Mouse (Mus musculus) left cerebral cortex, postnatal 4 days (tissue): ENCODE data around the gene Bsn. TPM values are rescaled to one million over a fixed set of nuclear protein-coding genes. Genes with fewer than 3 reads are reported as not detected.

Experiments used
- DNase-seq: peaks from one replicate; pipeline ENCODE4 v3.0.0-alpha.2; 2022
- intact Hi-C: fragments of 180-260 bp; cut with DNase I; formaldehyde crosslinking; loops from one replicate; pipeline ENCODE4 v1.15.1; 2025
- total RNA-seq, 2 experiments: library from RNA; stranded (reverse); gene quantifications; 2 replicates each; pipeline ENCODE4 v1.2.3; 2021

The Bsn gene
- total RNA-seq, 2 experiments from 2014 or later: 70.4 to 74.5 TPM

- intact Hi-C loops: loop anchor here (5.0 kb wide), 1 partner anchor 106 kb away; no protein-coding TSS in a partner anchor
- no peak for DNase-seq
These were observed 94.1 kb downstream of the Bsn start for GRCm38 (mm10) chr9:108095949-108096712.

DNA sequence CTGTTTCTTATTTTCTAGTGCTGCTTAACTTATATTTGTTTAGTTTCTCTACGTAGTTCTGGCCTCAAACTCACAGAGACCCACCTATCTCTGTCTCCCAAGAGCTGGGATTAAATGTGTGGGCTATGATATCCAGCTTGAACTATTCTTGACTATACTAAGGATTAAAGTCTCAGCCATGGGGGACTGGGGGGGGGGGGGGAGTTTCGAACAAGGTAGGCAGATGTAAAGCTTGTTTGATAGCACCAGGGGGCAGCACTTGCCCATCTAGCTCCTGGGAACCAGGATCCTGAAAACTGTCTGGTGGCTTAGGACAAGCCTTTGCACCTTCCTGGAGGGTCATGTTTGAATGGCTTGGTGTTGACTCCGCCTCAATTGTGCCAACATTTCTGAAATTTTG is 94.7 kb downstream of the Bsn start:
- intact Hi-C loops: loop anchor here (5.0 kb wide), 1 partner anchor 107 kb away; no protein-coding TSS in a partner anchor
- peak; percentile 68 for DNase-seq

DNA sequence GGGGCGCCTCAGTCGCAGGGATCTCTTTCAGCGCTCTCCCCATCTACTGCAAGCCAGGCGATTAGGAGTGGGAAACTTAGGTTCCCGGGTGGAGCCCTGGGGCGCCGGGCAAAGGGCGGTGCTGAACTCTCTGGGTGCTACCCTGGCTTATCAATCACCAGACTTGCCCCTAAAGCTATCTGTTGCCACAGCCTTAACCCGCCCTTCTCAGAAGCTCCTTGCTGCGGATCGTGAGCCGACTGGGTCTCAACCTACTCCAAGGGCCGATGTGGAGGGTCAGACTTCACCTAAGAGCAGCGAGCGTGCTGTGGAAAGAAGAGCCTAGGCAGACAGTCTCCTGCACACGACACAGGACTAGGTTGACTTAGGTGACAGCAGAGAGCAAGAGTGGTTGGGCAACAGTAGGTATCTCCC is 95.2 kb downstream of the Bsn start:
- no peak for DNase-seq
- intact Hi-C loops: loop anchor here (5.0 kb wide), 1 partner anchor 107 kb away; no protein-coding TSS in a partner anchor

DNA sequence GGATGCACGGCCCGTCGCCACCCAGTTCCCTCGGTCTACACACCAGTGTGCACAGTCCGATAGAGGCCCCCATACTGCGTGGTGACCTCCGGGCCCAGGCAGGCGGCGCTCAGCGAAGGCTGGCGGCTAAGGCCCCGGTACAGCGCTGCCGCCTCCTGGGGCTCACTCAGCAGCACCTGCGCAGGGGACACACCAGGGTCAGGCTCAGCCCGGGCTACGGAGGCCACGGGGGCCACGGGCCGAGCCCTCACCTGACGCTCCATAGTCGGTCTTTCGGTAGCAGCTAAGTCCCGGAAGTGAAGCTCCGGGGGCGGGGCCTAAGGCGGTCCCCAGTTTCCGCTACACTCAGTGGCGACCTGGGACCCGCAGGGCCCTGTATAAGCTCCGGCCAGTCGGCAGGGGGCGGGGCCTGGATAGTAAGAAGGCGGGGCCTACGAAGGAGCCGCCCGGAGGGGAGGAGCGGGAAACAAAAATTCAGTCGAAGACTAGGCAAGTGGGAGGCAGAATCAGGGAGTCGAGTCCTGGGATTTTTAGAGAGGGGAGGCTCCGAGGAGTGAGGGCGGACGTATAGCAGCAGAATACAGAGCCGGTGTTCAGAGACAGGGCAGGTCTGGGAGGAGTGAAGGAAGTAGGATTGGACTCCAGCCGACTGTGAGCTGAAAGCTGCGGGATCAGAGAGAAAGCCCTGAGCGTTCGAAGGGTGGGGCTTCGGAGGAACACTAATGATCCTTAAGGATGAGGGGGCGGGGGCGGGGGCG is 95.8 kb downstream of the Bsn start, which contains the start of gene Apeh:
TSS of gene Apeh (minus strand) at position 423 of the 758 bp plus-strand sequence.
- peak; percentile 96 for DNase-seq
- intact Hi-C loops: no loop called here

DNA sequence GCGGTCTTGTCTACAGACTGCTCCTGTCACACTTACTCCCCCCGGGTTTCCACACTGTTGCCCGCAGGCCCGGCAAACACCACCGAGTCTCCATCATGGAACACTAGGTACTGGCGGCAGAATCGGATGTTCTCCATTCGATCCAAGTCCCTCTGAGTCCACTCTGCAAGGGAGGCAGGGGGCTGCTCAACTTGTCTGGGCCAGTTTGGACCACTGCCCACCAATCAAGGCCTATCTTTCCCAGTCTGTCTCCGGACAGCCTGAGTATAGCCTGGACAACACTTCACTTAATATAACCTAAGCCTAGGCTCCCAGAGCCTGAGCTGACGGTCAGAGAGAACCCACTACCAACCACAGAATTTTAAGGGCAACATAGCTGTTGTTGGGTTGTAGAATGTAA is 96.6 kb downstream of the Bsn start:
- intact Hi-C loops: no loop called here

DNA sequence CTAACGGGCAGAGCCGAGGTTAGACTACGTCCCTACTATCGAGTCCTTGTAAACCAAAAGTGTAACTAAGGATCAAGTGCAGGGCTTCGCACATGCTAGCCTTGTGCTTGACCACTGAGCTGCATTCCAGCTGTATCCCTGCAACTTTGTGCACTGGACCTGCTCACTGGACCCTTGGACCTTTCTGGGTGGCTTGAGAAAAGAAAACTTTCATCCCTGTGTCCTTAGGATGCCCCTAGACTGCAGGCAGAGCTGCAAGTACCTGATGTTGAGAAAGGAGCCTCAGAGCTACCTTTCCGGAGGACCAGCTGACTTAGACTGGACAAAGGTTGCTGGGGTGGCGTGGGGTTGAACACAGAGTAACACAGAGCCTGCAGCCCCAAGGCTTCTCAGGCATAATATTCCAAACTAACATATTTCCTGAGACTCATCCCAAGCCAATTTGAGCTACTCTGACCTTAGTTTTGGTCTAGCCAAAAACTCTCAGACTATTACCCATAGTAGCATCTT is 99.5 kb downstream of the Bsn start:
- intact Hi-C loops: no loop called here
- DNase-seq: no peak

More for the DNA sequence above, 96.6 kb downstream of the Bsn start:
- no peak for DNase-seq

- DNase-seq: no peak
- intact Hi-C loops: no loop called here
These were observed 104.9 kb downstream of the Bsn start for GRCm38 (mm10) chr9:108085261-108085660.

- intact Hi-C loops: no loop called here
- no peak for DNase-seq
These were observed 106.6 kb downstream of the Bsn start for GRCm38 (mm10) chr9:108083561-108083960.

DNA sequence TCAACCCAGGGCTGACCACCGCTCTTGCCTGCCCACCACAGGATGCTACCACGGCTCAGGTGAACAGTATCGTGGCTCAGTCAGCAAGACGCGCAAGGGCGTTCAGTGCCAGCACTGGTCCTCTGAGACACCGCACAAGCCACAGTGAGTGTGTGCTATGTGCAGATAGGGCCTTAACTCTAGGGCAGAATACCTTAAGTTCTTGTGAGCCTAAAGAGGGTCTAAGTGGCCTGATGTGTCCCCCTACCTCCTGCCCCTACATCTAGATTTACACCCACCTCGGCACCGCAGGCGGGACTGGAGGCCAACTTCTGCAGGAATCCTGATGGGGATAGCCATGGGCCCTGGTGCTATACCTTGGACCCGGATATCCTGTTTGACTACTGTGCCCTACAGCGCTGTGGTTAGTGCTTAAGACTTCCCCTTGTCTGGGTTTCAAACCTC is 107.2 kb downstream of the Bsn start, which contains the start of gene Rnf123:
TSS of gene Rnf123 (minus strand) at position 359 of the 444 bp plus-strand sequence.
- intact Hi-C loops: no loop called here
- no peak for DNase-seq

- no peak for DNase-seq
- intact Hi-C loops: no loop called here
These were observed 107.6 kb downstream of the Bsn start for GRCm38 (mm10) chr9:108082549-108082948.

GRCm38 (mm10) chr9:108080168-108080567 is 110.0 kb downstream of the Bsn start, which contains the start of gene Mst1:
Gene Mst1, plus strand, starts transcription at chr9:108080436.
- DNase-seq: no peak
- intact Hi-C loops: no loop called here

DNA sequence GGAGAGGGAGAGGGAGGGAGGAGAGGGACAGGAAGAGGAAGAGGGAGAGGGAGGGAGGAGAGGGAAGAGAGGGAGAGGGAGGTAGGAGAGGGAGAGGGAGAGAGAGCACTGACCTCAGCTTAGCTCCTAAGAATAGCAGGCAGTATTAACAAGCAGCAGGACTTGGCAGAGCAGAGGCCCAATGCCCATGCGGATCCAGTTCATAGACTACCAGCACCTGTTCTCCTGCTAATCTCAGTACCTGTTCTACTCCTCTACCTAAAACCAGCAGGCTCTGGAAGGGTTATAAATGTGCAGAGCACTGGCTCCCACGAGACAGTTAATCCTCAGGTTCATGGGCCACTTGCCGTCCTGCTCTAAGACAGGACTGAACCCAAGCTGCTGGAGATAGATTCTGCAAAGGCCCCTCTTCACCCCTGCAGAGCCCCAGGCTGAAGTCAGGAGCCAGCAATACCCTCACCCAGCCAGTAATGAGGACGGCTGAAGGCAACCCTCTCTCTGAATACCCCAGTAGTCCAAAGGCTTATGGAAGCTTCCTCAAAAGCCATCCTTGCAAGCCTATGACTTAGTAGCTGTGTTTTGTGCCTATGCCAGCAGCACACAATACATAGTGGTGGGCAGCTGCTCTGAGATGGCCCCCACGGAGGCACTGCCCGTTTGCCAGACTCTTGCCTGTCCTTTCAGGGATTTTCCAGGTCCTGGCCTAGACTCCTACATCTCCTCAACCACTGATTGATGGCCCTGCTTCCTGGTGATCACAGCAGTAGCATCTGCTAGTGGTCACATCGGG is 116.8 kb downstream of the Bsn start:
- intact Hi-C loops: no loop called here
- no peak for DNase-seq

GRCm38 (mm10) chr9:108072481-108072924 is 117.7 kb downstream of the Bsn start:
- no peak for DNase-seq
- intact Hi-C loops: no loop called here

- DNase-seq: no peak
- intact Hi-C loops: no loop called here
These were observed 118.4 kb downstream of the Bsn start for GRCm38 (mm10) chr9:108071801-108072200.

DNA sequence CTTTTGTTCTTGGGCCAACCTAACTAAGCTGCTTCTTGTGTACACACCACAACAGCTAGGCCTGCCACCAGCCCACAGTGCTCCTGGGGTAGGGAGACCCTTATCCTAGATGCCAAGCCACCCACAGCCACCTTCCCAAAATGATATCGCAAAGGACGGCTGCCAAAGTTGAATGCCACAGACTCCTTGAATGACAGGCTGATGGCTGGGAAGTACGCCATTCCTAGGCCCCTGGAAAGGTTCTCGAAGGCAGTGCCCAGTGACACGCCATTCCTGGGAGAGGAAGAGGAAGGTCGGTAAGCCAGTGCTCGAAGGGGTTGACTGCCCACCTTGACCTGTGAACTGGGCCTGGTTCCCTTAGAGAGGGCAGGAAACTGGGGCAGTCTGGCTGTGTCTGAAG is 120.7 kb downstream of the Bsn start:
- no peak for DNase-seq
- intact Hi-C loops: loop anchor here (5.0 kb wide), 1 partner anchor 167 kb away; no protein-coding TSS in a partner anchor

- no peak for DNase-seq
- intact Hi-C loops: loop anchor here (5.0 kb wide), 1 partner anchor 167 kb away; no protein-coding TSS in a partner anchor
These were observed 121.2 kb downstream of the Bsn start for GRCm38 (mm10) chr9:108069007-108069406.

- intact Hi-C loops: loop anchor here (5.0 kb wide), 1 partner anchor 166 kb away; no protein-coding TSS in a partner anchor
- DNase-seq: peak; percentile 82
These were observed 122.3 kb downstream of the Bsn start for GRCm38 (mm10) chr9:108067900-108068299.

DNA sequence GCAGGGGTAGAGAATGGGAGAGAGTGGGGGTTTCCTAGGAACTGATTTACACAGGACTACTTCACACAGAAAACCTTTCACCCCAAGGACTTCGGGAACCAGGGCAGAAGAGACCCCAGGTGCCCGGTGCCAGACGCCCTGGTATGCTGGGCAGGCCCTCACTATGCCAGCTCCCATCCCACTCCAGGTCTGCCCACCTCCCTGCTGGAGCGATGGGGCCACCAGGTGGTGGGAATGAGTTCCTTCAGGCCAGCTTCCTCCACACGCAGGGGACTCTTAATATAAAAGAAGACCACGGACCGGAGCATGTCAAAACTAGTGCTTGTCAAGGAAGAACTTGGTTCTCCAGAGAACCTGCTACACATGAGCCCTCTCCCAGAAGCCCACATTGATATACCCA is 123.0 kb downstream of the Bsn start:
- intact Hi-C loops: loop anchor here (5.0 kb wide), 1 partner anchor 165 kb away; no protein-coding TSS in a partner anchor
- no peak for DNase-seq

GRCm38 (mm10) chr9:108065491-108066011 is 124.6 kb downstream of the Bsn start:
- intact Hi-C loops: loop anchor here (5.0 kb wide), 1 partner anchor 163 kb away; no protein-coding TSS in a partner anchor
- peak; percentile 69 for DNase-seq

DNA sequence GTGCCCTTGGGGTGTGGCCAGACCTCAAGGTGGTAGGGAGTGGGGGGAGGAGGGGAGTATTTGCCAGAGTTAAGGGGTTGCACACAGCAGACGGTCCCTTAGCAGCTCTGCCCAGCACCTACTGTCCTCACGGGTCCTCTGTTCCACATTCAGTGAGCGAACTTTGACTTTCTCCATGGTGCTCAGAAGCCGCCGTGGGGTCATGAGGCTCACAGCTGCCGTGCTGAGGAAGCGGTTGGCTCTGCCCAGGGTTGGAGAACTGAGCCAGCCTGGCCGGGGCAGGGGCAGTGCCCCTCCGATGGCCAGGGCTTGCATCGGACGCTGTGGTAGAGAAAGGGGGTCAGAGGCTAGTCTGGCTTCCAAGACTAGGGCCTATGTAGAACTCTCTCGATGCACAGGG is 126.8 kb downstream of the Bsn start:
- no peak for DNase-seq
- intact Hi-C loops: no loop called here
